Mouse (Mus musculus): ENCODE measurements around the gene Zbtb9. TPM values are rescaled to one million over a fixed set of nuclear protein-coding genes. Genes with fewer than 3 reads are reported as not detected.

Zbtb9 gene
- total and polyA plus RNA-seq, 2 experiments from 2014 or later = 6.6 to 16.1 TPM

DNA sequence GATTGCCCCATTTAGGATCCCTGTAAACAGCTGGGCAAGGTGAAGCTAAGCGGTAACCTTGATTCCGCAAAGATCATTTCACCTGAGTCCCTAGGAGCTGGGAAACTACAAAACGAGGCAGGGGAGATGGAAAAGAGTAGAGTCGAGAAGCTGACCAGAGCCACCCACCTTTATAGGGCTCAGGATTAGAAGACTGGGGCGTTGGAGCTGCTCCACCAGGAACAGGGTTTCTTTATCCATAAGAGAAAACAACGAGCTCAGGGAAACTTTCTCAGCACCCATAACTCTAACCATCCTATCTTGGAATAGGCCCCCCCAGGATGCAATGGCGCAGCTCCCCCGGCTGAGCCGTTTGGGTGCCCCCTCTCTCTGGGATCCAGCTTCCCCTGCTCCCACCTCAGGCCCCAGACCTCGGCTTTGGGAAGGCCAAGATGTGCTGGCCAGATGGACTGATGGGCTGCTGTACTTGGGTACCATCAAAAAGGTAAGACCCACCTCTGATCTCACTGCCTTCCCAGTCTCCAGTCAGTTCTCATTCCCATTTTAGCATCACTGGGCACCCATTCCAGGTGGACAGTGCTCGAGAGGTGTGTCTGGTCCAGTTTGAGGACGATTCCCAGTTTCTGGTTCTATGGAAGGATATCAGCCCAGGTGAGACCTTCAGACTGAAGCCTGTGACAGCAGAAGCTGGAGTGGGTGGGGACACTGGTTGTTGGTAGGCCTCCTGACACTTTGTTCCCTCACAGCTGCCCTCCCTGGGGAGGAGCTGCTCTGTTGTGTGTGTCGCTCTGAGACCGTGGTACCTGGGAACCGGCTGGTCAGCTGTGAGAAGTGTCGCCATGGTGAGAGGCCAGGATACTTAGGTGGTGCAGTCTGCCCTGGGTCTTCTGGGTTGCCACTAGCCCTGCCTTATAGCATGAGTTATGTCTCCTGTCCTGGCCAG lies 38.8 kb upstream of the Zbtb9 start:
- Histone ChIP-seq H3K36me3 (ENCODE audit: insufficient read depth, low read length) (peaks cover 19% of the 10 kb centered on the region), H3K4me3 (ENCODE audit: low read depth, low read length) (peak overlapping the region; percentile 86), H3K9ac (replicated peaks; ENCODE audit: low read length, poor library complexity, severe bottlenecking) (peak overlapping the region; percentile 91), H3K4me1 (ENCODE audit: insufficient read depth, low read length) (peaks cover 7% of the 10 kb centered on the region; the same call in 1 of the 2 replicates), H3K4me2 (ENCODE audit: low read depth, low read length, poor library complexity, severe bottlenecking) (peak overlapping the region; percentile 89), H3K9me3 (ENCODE audit: low read length) (no peaks in the 10 kb centered on the region), H3K27ac (ENCODE audit: low read depth, low read length) (no peak overlapping the region), H3K27me3 (ENCODE audit: insufficient read depth, low read length) (no peaks in the 10 kb centered on the region)
- ATAC-seq (ENCODE audit: low FRiP score) = no peak
- DNase-seq (ENCODE audit: low spot score) = no peak
- TF ChIP-seq CTCF (IDR thresholded peaks at IDR 0.05) = no peak
- 82% methylated on average over 16 of the region's 16 CpGs for WGBS

DNA sequence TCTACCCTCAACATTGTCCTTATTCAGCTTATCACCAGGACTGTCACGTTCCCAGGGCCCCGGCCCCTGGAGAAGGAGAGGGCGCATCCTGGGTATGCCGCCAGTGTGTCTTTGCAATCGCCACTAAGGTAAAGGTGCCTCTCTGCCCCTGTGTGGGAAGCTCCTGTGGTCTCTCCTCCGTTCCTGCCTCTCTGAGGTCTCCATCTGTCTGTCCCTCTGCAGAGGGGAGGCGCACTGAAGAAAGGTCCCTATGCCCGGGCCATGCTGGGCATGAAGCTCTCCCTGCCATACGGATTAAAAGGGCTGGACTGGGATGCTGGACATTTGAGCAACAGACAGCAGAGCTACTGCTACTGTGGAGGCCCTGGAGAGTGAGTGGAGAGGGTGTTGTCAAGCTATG lies 37.9 kb upstream of the Zbtb9 start:
- no peaks in the 10 kb centered on the region for H3K27me3 ChIP-seq (ENCODE audit: insufficient read depth, low read length)
- no peak overlapping the region for H3K27ac ChIP-seq (ENCODE audit: low read depth, low read length)
- H3K9ac ChIP-seq (replicated peaks; ENCODE audit: low read length, poor library complexity, severe bottlenecking) = no peak overlapping the region
- DNase-seq (ENCODE audit: low spot score) (no peak), ATAC-seq (ENCODE audit: low FRiP score) (no peak)
- H3K4me1 ChIP-seq (ENCODE audit: insufficient read depth, low read length) = peaks cover 9% of the 10 kb centered on the region; the same call in 1 of the 2 replicates
- TF ChIP-seq CTCF (IDR thresholded peaks at IDR 0.05) = no peak
- H3K36me3 ChIP-seq (ENCODE audit: insufficient read depth, low read length) = peaks cover 19% of the 10 kb centered on the region
- H3K4me2 ChIP-seq (ENCODE audit: low read depth, low read length, poor library complexity, severe bottlenecking) = no peak overlapping the region
- 95% methylated on average over 9 of the region's 9 CpGs for WGBS
- no peaks in the 10 kb centered on the region for H3K9me3 ChIP-seq (ENCODE audit: low read length)
- no peak overlapping the region for H3K4me3 ChIP-seq (ENCODE audit: low read depth, low read length)

DNA sequence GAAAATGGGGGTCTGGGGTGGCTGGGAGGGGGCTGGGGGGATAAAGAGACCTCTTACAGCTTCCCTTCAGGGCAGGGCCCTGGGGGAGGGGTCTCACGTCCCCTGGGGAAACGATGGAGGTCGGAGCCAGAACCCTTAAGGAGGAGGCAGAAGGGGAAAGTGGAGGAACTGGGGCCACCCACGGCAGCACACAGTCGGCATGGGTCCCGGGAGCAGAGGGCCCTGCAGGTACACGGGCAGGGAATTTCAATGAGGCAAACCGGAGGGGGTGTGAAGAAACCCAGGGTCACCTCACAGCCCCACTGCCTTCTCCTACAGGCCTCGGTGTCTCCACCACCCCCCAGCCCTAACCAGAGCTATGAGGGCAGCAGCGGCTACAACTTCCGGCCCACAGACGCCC lies 36.5 kb upstream of the Zbtb9 start:
- H3K27me3 ChIP-seq (ENCODE audit: insufficient read depth, low read length) = no peaks in the 10 kb centered on the region
- peaks cover 16% of the 10 kb centered on the region; the same call in 1 of the 2 replicates for H3K4me1 ChIP-seq (ENCODE audit: insufficient read depth, low read length)
- no peak overlapping the region for H3K4me3 ChIP-seq (ENCODE audit: low read depth, low read length)
- no peak overlapping the region for H3K27ac ChIP-seq (ENCODE audit: low read depth, low read length)
- TF ChIP-seq CTCF (IDR thresholded peaks at IDR 0.05) = no peak
- no peak overlapping the region for H3K9ac ChIP-seq (replicated peaks; ENCODE audit: low read length, poor library complexity, severe bottlenecking)
- H3K36me3 ChIP-seq (ENCODE audit: insufficient read depth, low read length) = peaks cover 19% of the 10 kb centered on the region
- H3K4me2 ChIP-seq (ENCODE audit: low read depth, low read length, poor library complexity, severe bottlenecking) = no peak overlapping the region
- no peaks in the 10 kb centered on the region for H3K9me3 ChIP-seq (ENCODE audit: low read length)
- no peak for ATAC-seq (ENCODE audit: low FRiP score)
- WGBS = 84% methylated on average over 12 of the region's 12 CpGs
- DNase-seq (ENCODE audit: low spot score) = no peak

DNA sequence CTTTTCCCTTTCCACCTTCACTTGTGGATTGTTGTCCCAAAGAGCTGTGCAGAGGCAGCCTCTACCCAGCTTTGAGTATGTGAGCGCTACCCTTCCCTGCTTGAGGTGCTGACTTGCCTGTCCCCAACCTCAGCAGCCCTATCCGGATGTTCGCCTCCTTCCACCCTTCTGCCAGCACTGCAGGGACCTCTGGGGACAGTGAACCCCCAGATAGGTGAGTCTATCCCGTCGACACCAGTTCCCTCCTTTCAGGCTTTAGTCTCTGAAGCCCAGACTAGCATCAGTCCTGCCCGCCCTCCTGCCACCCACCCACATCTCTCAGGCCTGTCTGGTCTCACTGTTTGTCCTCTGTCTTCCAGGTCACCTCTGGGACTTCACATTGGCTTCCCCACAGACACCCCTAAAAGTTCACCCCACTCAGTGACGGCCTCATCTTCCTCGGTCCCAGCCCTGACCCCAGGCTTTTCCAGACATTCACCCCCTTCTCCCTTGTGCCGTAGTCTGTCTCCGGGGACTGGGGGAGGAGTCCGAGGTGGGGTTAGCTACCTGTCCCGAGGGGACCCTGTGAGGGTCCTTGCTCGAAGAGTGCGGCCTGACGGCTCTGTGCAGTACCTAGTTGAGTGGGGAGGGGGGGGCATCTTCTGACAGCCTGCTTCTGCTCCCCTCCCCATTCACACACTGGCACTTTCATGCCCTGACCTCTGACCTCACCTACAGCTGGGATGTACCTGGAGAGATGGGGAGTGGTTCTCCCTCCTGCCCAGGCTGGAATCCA lies 35.9 kb upstream of the Zbtb9 start:
- Histone ChIP-seq H3K9me3 (ENCODE audit: low read length) (no peaks in the 10 kb centered on the region), H3K36me3 (ENCODE audit: insufficient read depth, low read length) (peaks cover 19% of the 10 kb centered on the region), H3K4me1 (ENCODE audit: insufficient read depth, low read length) (peaks cover 16% of the 10 kb centered on the region; the same call in 1 of the 2 replicates), H3K9ac (replicated peaks; ENCODE audit: low read length, poor library complexity, severe bottlenecking) (no peak overlapping the region), H3K4me3 (ENCODE audit: low read depth, low read length) (no peak overlapping the region), H3K4me2 (ENCODE audit: low read depth, low read length, poor library complexity, severe bottlenecking) (no peak overlapping the region), H3K27ac (ENCODE audit: low read depth, low read length) (no peak overlapping the region), H3K27me3 (ENCODE audit: insufficient read depth, low read length) (no peaks in the 10 kb centered on the region)
- DNase-seq (ENCODE audit: low spot score) (no peak), ATAC-seq (ENCODE audit: low FRiP score) (no peak)
- no peak for TF ChIP-seq CTCF (IDR thresholded peaks at IDR 0.05)
- WGBS = 90% methylated on average over 15 of the region's 15 CpGs

DNA sequence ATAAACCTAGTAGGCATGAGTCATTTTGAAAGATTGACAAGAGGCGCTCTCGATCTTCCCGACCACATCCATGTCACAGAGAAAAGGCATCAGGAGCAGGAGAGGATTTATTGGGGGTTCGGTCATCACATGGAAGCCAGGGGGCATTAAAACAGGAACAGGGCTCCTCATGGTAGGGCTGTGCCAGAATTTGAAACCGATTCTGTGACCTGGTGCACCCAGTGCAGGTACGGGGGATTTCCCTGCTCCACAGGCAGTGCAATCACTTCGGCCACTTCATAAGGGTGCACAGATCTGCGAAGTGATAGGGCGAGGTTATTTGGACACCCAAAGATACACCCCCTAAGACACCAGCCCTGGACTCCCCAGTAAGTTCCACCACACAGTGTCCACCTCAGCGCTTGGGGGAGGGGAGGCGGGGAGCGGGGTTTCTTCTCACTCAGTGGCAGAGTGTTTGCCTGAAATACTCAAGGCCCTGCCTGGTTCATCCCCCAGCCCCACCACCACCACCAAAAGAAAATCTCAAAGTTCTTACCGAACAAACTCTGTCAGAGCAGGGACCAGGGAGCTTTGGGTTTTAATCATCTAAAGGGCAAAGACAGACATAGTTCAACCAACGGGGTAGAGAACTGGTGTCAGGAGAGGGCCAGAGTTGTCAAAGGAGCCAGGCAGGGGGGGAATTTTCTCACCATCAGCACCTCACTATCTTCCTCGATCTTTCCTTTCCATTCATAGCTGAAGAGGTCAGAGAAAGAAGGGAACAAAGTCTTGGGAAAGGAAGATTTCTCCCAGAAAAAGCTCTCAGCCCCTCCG lies 34.9 kb upstream of the Zbtb9 start:
- H3K9me3 ChIP-seq (ENCODE audit: low read length) = no peaks in the 10 kb centered on the region
- peaks cover 19% of the 10 kb centered on the region; the same call in 1 of the 2 replicates for H3K4me1 ChIP-seq (ENCODE audit: insufficient read depth, low read length)
- DNase-seq (ENCODE audit: low spot score) = no peak

More for the DNA sequence above, 34.9 kb upstream of the Zbtb9 start:
- Histone ChIP-seq H3K4me2 (ENCODE audit: low read depth, low read length, poor library complexity, severe bottlenecking) (peak overlapping the region; percentile 97), H3K4me3 (ENCODE audit: low read depth, low read length) (peak overlapping the region; percentile 59), H3K36me3 (ENCODE audit: insufficient read depth, low read length) (peaks cover 19% of the 10 kb centered on the region), H3K27me3 (ENCODE audit: insufficient read depth, low read length) (no peaks in the 10 kb centered on the region), H3K9ac (replicated peaks; ENCODE audit: low read length, poor library complexity, severe bottlenecking) (peak overlapping the region; percentile 60), H3K27ac (ENCODE audit: low read depth, low read length) (no peak overlapping the region)
- no peak for ATAC-seq (ENCODE audit: low FRiP score)
- TF ChIP-seq CTCF (IDR thresholded peaks at IDR 0.05) = no peak
- 64% methylated on average over 16 of the region's 16 CpGs for WGBS

All from midbrain, postnatal 0 days (tissue).